Mouse (Mus musculus) midbrain, embryonic 16.5 days (tissue): ENCODE measurements around the gene Srbd1. TPM values are rescaled to one million over a fixed set of nuclear protein-coding genes. Genes with fewer than 3 reads are reported as not detected.

Source experiments
- ATAC-seq: fragments of 200-750 bp; cut with Nextera tagmentation; 2 replicates; pipeline ENCODE4 v1.8.0; 2017; ENCODE audit warnings: moderate TSS enrichment
- H3K27ac ChIP-seq: fragments of 300-500 bp; sonication (generic); 2 replicates; pipeline ENCODE4 v1.5.1; 2014; ENCODE audit warnings: mild to moderate bottlenecking, low read length, mixed read lengths
- H3K27me3 ChIP-seq: fragments of 300-500 bp; sonication (generic); 2 replicates; pipeline ENCODE4 v1.6.1; 2014; ENCODE audit warnings: low read depth, low read length, mixed read lengths; ENCODE audit not compliant: control insufficient read depth, insufficient read depth
- H3K36me3 ChIP-seq: fragments of 300-500 bp; sonication (generic); 2 replicates; pipeline ENCODE4 v1.6.1; 2014; ENCODE audit warnings: mild to moderate bottlenecking, low read length, moderate library complexity, mixed read lengths; ENCODE audit not compliant: control insufficient read depth, insufficient read depth
- H3K4me1 ChIP-seq: fragments of 300-500 bp; sonication (generic); 2 replicates; pipeline ENCODE4 v1.6.1; 2014; ENCODE audit warnings: mild to moderate bottlenecking, low read length, mixed read lengths; ENCODE audit not compliant: control insufficient read depth, insufficient read depth
- H3K4me2 ChIP-seq: fragments of 300-500 bp; sonication (generic); 2 replicates; pipeline ENCODE4 v1.6.1; 2014; ENCODE audit warnings: mild to moderate bottlenecking, low read length, mixed read lengths
- H3K4me3 ChIP-seq: fragments of 300-500 bp; sonication (generic); 2 replicates; pipeline ENCODE4 v1.5.1; 2014; ENCODE audit warnings: low read depth, mild to moderate bottlenecking, low read length, moderate library complexity, mixed read lengths
- H3K9ac ChIP-seq: fragments of 300-500 bp; sonication (generic); 2 replicates; pipeline ENCODE4 v1.6.1; 2014; ENCODE audit warnings: low read depth, low read length, mixed read lengths
- H3K9me3 ChIP-seq: fragments of 300-500 bp; sonication (generic); replicated peaks from 2 replicates; pipeline ENCODE4 v1.6.1; 2014; ENCODE audit warnings: mild to moderate bottlenecking, low read length, mixed read lengths; ENCODE audit not compliant: control insufficient read depth, poor library complexity, severe bottlenecking
- WGBS: fragments of 180-500 bp; shearing (Covaris S2); extraction: QIAGEN DNeasy Blood & Tissue Kit; methylation state at CpG from one replicate; pipeline ENCODE4 v1.1.7; 2014; 5-methylcytosine and 5-hydroxymethylcytosine counted together
- polyA plus RNA-seq: library from polyadenylated mRNA; unstranded; fragments of >200 nt; fragmentation: Nextera tagmentation; extraction: Ambion mirVana; gene quantifications from 2 replicates; pipeline ENCODE4 v1.2.1, GENCODE M21; 2015

Srbd1 gene
- polyA plus RNA-seq, 1 experiment from 2014 or later, result 15.5 TPM

- 94% methylated on average over 8 of the region's 8 CpGs for WGBS
- Histone ChIP-seq H3K4me3 (no peak overlapping the region), H3K9ac (no peak overlapping the region), H3K4me2 (no peak overlapping the region), H3K27me3 (no peaks in the 10 kb centered on the region), H3K36me3 (no peaks in the 10 kb centered on the region), H3K9me3 (no peaks in the 10 kb centered on the region), H3K27ac (no peak overlapping the region), H3K4me1 (no peaks in the 10 kb centered on the region)
- no peak for ATAC-seq
Observed at GRCm38 (mm10) chr17:85974591-85974990, 170.4 kb downstream of the Srbd1 start.

DNA sequence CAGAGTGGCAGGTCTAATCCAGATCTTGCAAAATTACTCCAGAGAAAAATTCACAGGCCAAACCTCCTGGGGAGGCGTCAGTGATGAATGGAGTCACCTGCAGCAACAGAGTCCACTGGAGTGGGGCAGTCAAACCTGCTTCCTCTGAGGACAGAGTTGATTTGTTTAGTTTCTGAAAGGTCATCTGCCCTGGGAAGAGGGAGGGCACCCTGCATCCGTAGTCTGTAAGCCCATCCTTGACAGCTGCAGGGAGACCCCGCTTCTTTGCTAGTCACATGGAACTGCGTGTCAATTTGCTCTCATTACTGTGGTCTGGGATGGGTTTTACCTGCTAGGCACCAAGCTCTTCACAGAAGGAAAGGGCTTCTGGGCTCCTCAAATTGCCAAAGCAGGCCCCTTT lies 173.9 kb downstream of the Srbd1 start:
- Histone ChIP-seq H3K9ac (no peak overlapping the region), H3K4me3 (no peak overlapping the region), H3K36me3 (no peaks in the 10 kb centered on the region), H3K27ac (no peak overlapping the region), H3K4me1 (no peaks in the 10 kb centered on the region), H3K9me3 (no peaks in the 10 kb centered on the region), H3K27me3 (no peaks in the 10 kb centered on the region), H3K4me2 (no peak overlapping the region)
- ATAC-seq, result no peak
- 55% methylated on average over 4 of the region's 4 CpGs for WGBS

DNA sequence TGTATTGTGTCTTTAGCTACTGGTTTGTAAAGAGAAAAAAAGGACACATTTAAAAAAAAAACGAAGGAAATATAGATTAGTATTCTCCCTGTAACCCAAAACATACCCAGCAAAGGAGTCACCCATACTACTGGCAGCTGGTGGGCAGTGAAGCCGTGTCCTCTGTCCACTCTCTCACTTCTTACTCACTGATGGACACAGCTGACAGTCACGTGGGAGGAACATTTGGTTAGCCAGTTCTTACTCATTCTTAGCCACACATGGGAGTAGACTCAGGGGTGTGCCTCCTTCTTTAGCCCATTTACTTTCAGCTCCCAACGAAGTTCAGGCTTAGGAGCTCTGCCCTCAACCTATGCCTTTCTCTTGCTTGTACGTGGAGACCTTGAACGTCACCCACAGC lies 183.3 kb downstream of the Srbd1 start:
- no peaks in the 10 kb centered on the region for H3K9me3 ChIP-seq
- H3K4me2 ChIP-seq, result no peak overlapping the region
- H3K4me1 ChIP-seq, result no peaks in the 10 kb centered on the region
- no peaks in the 10 kb centered on the region for H3K36me3 ChIP-seq
- no peak for ATAC-seq
- H3K27me3 ChIP-seq, result no peaks in the 10 kb centered on the region
- no peak overlapping the region for H3K4me3 ChIP-seq
- no peak overlapping the region for H3K27ac ChIP-seq
- WGBS, result 65% methylated on average over 6 of the region's 6 CpGs
- H3K9ac ChIP-seq, result no peak overlapping the region

DNA sequence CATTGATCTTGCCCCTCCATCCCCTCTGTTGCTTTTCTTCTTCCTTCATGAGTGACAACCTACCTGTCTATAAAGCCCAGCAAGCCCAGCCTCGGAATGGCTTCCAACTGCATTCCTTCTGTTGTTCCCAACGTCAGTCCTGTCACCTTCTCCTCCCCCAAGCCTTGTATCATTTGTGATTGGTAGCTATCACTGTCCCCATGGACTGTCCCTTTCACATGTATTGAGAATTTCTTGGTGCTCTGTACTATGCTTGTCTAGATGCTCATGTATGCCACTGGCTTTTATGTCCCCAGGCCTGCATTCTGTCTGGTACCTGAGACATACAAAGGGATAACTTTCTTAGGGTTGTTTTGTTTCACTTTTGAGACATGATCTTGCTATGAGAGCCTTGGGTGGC lies 193.2 kb downstream of the Srbd1 start:
- Histone ChIP-seq H3K9me3 (no peaks in the 10 kb centered on the region), H3K9ac (no peak overlapping the region), H3K4me2 (no peak overlapping the region), H3K36me3 (no peaks in the 10 kb centered on the region), H3K4me1 (peaks cover 9% of the 10 kb centered on the region), H3K4me3 (no peak overlapping the region), H3K27ac (no peak overlapping the region), H3K27me3 (no peaks in the 10 kb centered on the region)
- 81% methylated on average over 2 of the region's 2 CpGs for WGBS
- no peak for ATAC-seq

DNA sequence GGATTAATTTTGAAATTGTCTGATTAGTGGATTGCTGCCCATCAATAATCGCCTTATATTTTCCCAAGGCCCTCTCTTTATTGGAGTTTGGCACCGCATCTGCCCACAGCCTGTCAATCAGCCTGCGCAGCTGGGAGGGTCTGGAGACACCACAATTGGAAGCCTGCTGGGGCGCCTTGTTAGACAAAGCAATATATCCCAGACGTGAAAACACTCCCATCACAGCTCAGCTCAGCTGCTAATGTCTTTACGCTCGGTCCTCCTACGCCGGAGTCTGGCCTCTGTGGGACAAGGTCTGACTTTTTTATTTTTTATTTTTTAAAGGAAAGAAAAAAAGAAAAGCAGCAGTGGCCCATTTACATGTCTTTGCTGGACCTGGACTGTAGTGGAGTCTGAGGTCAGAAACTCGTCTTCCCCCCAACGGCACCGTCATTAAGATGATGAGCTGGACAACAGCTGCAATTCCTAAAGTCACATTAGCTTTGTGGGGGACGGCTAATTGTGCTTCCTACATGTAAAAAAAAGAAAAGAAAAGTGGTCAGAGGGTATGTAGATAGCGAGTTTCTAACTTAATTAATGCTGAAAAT lies 195.0 kb downstream of the Srbd1 start:
- H3K27ac ChIP-seq, result no peak overlapping the region
- no peaks in the 10 kb centered on the region for H3K27me3 ChIP-seq
- no peaks in the 10 kb centered on the region for H3K36me3 ChIP-seq
- H3K4me2 ChIP-seq, result no peak overlapping the region
- H3K9ac ChIP-seq, result no peak overlapping the region
- peak; percentile 58; the same call in 1 of the 2 replicates for ATAC-seq
- peaks cover 9% of the 10 kb centered on the region for H3K4me1 ChIP-seq
- WGBS, result 22% methylated on average over 14 of the region's 14 CpGs
- H3K4me3 ChIP-seq, result no peak overlapping the region
- H3K9me3 ChIP-seq, result no peaks in the 10 kb centered on the region

- ATAC-seq, result no peak
- H3K27ac ChIP-seq, result no peak overlapping the region
Observed at GRCm38 (mm10) chr17:85948911-85949909, 195.8 kb downstream of the Srbd1 start.

GRCm38 (mm10) chr17:85944726-85945125 lies 200.2 kb downstream of the Srbd1 start:
- Histone ChIP-seq H3K9ac (no peak overlapping the region), H3K4me2 (no peak overlapping the region), H3K9me3 (no peaks in the 10 kb centered on the region), H3K4me1 (peaks cover 12% of the 10 kb centered on the region), H3K27ac (no peak overlapping the region), H3K36me3 (no peaks in the 10 kb centered on the region), H3K4me3 (no peak overlapping the region), H3K27me3 (no peaks in the 10 kb centered on the region)
- WGBS, result 87% methylated on average over 4 of the region's 4 CpGs
- no peak for ATAC-seq

More at GRCm38 (mm10) chr17:85948911-85949909, 195.8 kb downstream of the Srbd1 start:
- 64% methylated on average over 11 of the region's 11 CpGs for WGBS
- H3K4me3 ChIP-seq, result no peak overlapping the region
- no peaks in the 10 kb centered on the region for H3K36me3 ChIP-seq
- H3K4me2 ChIP-seq, result no peak overlapping the region
- H3K9ac ChIP-seq, result no peak overlapping the region
- H3K4me1 ChIP-seq, result peaks cover 9% of the 10 kb centered on the region
- no peaks in the 10 kb centered on the region for H3K27me3 ChIP-seq
- H3K9me3 ChIP-seq, result no peaks in the 10 kb centered on the region

DNA sequence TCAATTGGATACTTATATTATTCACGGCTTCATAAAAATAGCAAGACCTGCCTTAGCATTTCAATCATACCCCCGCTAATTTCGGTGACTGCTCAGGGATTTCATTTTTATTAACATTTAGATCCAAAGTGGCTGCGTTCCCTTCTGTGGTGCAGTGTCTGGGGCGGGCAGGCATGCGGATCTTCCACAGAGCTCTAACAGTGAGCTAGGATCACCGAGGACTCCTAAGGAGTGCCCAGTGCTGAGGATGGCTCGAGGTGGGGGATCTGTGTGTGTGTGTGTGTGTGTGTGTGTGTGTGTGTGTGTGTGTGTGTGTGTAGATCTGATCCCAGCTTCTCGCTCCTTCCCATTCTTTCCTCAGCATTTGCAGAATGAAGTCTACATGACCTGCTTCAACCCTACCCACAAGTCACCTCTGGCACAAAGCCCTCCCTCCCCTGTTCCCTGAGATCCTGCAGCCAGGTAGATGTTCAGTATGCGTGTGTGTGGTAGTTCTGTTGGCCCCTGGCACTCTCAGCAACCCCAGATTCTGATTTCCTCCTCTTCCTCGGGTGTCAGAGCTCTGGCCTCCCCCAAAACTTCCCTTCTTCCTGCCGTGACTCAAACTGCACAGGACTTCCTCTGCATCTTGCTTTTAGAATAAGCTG lies 200.9 kb downstream of the Srbd1 start:
- peak; percentile 74; the same call in 1 of the 2 replicates for ATAC-seq
- Histone ChIP-seq H3K36me3 (no peaks in the 10 kb centered on the region), H3K4me2 (no peak overlapping the region; the same call in 1 of the 2 replicates), H3K9ac (no peak overlapping the region), H3K4me3 (no peak overlapping the region), H3K9me3 (no peaks in the 10 kb centered on the region), H3K4me1 (peaks cover 8% of the 10 kb centered on the region), H3K27ac (no peak overlapping the region), H3K27me3 (no peaks in the 10 kb centered on the region)
- 41% methylated on average over 12 of the region's 12 CpGs for WGBS
